Mouse (Mus musculus): ENCODE data around the gene Tinagl1.

Gene Tinagl1

DNA sequence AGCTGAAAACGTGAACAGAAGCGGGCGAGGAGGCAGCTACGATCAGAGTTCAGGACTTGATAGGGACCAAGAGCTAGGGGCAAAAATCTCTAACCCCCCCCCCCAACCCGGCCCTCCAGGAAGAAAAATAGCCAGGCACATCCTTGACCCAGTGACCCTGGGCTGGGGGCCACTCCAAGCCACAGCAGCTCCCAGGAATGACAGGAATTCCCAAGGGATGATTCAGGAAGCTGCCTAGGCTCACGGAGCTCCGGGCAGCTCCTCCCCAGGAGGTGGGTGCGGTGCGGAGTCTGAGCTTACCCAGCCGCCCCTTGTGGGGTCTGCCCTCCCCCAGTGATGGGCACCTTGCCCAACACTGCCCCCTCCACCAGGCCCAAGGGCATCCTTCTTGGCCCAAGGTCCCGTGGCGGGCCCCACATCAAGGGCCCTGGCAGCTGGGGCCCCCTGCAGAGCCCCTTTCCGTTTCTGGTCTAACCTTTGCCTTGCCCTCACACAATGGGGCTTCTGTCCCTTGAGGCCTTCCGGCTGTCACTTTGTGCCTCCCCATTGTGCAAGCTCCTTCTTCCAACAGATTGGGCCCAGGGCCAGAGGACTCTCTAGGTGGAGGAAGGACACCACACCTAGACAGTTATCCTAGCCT, at the start of gene Tinagl1:
Tinagl1 (minus strand) TSS at position 51 of the 640 bp plus-strand sequence.
- peak; percentile 83 for DNase-seq (ENCODE audit: low spot score)

DNA sequence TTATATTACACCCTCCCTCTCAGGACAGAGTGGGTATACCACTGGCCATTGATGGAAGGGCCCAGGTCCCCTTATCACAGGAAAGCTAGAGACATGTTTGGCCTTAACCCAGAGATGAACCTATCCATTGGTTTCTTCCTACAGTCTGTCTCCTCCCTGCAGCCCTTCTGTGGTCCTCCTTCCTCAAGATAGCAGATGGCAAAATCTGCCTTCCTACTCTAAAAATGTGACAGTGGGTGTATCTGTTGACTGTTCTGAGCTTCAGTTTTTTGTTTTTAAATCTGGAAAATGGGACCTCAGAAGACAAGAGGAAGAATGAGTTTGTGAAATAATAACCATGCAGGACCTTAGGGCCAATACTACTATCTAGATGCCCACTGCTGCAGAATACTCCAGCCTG, 49.1 kb upstream of the Tinagl1 start:
- no peak for DNase-seq (ENCODE audit: low spot score)

DNA sequence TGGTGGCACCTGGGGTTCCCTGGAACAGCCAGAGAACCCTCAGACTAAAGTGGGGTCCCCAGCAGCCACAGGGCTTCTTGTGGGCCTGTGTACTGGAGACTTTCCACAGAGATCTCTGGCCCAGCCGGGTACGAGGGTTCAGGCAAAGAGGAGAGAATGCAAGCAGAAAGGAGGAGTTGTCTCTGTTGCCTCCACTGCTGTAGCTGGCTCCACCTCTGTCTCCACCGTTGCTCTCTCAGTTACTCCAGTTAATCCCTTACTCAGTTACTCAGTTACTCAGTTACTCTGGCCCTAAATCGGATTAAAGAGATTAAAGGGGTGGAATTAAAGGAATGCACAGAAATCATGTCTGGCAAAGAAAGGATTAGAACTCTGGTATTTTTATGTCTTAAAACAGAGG, 47.3 kb upstream of the Tinagl1 start, which contains the start of gene Gm853:
Gm853 (minus strand) TSS at position 223 of the 400 bp plus-strand sequence.
- DNase-seq (ENCODE audit: low spot score): no peak

DNA sequence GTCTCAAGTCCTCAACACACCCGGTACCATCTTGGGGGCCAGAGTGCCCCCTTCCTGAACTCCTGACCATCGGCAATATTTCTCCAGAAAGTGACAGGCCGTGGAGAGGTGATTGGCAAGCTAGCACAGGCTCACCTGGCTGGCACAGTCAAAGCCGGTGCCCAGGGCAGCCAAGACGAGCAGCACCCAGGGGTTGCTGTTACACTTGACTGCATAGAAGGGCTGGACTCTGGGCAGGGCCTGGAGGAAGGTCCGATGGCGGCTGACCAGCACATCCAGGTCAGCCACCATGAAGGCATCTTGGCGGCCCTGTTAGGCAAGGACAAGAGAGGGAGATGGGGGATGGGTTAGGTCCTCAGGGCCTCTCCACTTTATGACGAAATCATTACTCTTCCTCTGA, 45.3 kb upstream of the Tinagl1 start:
- DNase-seq (ENCODE audit: low spot score): no peak

DNA sequence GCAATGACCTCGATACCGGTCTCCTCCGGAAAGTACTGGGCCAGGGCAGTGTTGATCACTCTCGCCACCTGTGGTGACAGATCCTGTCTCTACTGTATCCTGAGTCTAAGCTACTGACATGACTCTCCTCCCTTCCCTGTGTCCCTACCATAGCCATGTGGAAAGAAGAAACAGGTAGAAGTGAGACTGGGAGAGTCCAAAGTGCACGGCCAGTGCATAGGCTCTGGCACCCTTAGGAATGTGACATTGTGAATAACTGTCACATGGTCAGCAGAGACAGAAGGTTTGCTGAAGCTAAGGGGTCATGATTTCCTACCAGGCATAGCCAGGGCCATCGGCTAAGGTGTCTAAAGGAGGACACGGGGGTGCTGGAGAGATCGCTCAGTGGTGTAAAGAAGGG, 40.5 kb upstream of the Tinagl1 start:
- DNase-seq (ENCODE audit: low spot score): peak; percentile 64

DNA sequence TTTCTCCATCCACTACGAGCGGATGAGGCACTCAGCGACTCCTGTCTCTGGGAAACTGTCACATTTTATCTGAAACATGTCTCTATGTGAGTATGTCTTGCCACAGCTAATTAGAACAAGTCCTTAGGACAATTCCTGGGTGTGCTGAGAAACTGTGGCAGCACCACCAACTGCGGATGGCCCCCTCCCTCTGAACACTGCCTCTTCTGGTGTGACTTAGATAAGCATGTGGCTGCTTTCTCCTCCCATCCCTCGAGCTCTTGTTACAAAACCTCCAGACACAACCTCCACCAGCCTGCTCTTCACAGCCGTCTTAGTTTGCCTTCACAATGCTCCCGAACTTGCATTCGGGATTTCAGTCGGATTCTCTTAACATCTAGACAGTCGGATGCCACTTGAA, 38.9 kb upstream of the Tinagl1 start:
- no peak for DNase-seq (ENCODE audit: low spot score)

DNA sequence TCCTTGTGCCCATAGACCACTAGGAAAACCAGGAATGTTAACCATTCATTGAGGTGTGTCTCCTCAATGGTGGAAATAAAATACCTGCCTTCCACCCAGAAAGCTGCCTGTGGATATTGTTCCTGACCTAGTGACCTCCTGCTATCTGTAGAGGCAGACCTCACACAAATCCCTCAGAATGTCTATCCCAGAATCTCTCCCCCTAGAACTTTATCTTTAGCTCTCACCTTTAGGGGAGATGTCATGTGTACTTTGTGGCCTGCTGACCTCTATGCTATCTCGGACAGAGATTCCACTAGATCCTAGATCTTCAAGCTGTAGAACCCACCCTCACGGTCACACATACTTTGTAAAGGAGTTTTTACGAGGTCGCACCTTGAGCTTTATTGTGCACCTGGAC, 38.3 kb upstream of the Tinagl1 start:
- DNase-seq (ENCODE audit: low spot score): no peak

DNA sequence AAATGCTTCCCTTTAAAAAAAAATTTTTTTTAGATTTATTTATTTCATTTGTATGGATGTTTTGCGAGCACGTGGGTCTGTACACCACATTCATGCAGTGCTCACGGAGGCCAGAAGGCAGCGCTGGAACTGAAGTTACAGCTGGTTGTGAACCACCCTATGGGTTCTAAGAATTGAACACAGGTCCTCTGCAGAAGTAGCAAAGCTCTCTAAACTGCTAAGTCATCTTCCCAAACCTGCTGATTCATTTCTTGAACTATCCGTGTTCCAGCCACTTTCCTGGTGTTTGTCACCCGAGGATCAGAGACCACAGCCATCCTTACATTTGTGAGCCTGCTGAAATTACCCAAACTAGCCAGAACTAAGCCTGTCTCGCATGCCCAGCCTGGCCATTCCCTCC, 37.5 kb upstream of the Tinagl1 start:
- no peak for DNase-seq (ENCODE audit: low spot score)

DNA sequence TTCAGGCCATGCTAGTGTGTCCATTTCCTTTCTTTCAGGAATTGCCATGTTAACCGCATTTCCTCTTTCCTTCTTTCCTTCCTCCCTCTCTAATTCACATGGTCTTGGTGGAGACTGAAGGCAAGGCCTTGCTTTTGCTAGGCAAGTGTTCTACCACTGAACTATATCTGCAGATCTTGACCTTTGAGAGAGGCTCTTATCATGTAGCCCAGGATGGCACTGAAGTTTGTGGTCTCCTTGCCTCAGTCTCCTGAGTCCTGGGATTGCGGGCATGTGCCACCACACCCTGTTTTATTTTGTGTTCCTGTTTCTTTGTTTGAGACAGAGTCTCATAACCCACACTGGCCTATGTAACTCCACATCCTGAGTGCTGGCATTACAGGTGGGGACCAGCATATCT, 36.9 kb upstream of the Tinagl1 start:
- DNase-seq (ENCODE audit: low spot score): no peak

DNA sequence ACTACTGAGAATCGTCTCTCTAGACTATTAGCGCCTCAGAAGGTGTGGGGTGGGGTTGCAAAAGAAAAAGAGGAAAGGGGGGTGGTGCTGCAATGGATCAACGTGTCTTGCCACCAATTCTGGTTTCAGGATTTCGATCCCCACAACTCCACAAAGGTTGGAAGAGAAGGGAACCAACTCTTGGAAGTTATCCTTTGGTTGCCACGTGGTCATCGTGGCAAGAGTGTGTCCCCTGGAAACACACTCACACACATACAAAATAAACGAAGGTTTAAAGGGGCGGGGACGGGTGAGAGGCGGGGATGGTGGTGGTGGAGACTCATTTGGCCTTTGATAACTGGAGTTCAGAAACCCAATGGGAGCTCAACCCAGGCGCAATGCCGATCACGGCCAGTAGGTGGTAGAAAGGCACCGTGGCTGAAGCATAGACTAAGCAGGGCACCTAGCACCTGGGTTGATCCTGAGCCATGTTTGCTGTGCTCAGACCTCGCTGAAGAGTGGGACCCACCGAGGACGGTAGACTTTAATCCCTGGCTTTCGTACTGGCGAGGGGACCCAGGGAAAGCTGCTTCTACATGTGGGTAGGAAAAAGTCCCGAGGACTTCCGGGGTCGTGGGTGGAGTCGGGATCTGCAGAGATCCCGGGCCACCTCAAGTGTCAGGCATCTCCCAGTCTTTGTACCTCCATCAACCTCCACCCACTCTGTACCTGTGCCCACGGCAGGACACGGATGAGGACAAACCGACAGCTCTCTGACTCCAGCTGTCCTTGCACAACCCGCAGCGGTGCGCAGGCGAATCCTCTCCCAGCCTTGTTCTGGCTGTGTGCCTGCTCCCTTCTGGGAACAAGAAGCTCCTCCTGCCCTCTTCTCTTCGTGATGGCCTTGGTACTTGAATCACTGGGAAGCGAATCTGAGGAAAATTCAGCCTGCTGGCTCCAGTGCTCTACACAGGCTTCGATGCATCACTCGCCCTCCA, 24.1 kb upstream of the Tinagl1 start:
- DNase-seq (ENCODE audit: low spot score): peak; percentile 78

DNA sequence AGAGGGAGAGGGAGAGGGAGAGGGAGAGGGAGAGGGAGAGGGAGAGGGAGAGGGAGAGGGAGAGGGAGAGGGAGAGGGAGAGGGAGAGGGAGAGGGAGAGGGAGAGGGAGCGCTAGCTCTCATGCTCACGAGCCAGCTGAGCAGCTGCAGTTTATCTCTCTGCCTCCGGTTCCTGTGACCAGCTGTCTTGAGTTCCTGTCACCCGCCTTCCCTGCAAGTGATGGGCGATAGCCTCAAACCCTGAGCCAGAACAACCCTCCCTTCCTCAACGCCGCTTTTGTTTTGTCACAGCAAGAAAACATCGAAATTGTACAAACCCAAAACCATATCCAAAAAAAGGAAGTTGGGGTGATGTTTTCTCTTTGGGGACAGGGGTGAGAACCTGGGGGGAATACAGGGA, 21.6 kb upstream of the Tinagl1 start:
- no peak for DNase-seq (ENCODE audit: low spot score)

DNA sequence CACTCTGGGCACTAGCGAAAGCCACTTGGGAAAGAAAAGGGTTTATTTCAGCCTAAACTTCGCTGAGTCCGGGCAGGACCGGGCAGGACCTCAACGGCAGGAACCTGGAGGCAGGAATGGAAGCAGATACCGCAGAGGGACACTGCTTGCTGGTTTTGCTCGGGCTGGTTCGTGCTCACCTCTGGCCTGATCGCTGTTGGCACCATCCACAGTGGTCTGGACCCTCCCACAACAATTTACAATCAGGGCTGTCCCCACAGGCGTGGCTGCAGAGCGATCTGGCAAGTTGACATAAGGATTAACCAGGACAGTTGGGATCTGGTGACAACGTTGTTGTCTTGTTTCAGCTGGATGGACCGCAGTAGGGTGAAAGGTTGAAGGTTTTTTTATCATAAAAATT, 21.0 kb upstream of the Tinagl1 start:
- DNase-seq (ENCODE audit: low spot score): no peak

DNA sequence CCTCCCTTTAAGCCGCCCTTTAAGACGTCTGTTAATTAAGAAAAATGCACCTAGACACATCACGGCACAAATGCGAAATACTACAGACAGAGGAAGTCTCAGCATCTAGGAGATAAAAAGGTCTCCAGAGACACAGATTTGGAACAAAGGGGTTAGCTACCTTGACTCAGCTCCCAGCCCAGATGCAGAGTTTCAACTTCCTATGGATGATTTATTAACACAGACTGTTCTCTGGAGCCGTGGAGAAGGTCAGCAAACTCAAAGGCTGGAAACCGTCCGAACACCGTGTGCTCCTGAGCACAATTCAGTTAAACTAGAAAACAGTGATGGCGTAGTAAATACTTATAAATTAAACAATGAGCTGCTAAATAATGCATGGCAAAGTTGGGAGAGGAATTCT, 17.3 kb upstream of the Tinagl1 start:
- DNase-seq (ENCODE audit: low spot score): no peak

DNA sequence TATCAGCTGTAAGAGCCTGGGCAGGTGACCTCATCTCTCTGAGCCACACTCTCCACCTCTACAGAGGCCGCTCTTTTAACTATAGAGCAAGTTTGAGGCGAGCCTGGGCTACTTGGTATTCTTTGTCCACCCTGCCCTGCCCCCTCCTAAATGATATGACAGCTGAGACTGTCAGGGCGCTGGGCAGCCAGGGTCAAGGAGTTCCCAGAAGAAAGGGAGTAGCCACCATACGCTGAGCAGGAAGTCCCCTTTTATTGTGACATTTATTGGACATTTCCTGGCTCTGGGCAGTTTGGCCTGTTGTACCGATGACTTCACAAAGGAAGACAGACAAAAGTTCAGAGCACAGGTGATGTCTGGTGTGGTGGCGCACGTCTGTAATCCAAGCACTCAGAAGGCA, 14.7 kb upstream of the Tinagl1 start:
- DNase-seq (ENCODE audit: low spot score): no peak

DNA sequence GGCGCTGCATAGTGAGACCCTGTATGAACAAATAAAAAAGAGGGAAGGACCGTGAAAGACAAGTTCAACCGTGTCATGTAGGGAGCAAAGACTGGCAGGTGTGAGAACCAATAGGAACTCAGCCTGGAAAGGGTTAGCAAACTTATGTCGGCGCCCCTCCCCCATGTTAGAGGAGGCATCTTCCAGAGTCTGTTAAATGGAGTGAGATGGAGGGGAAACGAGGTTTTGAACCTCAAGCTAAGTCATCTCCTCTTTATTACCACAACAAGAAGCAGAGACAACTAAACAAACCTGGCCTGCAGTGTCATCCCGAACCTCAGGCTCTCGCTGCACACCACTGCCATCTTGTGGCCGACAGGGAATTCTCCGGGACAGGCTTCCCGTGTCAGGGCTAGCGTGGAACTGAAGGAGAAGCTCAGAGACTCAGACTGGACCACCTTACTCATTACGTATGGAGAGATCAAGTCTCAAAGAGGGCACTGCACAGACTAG, 13.9 kb upstream of the Tinagl1 start:
- peak; percentile 82 for DNase-seq (ENCODE audit: low spot score)

DNA sequence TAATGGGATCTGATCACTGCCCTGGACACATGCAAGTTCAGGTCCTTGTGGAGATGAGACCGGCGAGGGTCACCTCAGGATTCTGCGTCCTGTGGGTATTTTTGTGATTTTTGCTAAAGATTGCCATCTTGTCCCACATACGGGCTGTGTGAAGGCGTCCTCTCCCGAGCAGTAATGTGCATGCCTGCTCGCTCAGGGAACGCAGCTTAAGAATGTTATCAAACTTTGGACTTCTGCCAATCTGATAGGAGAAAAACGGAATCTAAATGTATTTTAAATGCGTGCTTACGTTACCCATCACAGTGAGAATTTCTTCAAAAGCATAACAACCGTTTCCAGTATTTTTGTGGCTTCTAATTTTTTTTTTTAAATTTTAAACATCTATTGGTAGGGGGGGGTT, 12.0 kb upstream of the Tinagl1 start:
- no peak for DNase-seq (ENCODE audit: low spot score)

DNA sequence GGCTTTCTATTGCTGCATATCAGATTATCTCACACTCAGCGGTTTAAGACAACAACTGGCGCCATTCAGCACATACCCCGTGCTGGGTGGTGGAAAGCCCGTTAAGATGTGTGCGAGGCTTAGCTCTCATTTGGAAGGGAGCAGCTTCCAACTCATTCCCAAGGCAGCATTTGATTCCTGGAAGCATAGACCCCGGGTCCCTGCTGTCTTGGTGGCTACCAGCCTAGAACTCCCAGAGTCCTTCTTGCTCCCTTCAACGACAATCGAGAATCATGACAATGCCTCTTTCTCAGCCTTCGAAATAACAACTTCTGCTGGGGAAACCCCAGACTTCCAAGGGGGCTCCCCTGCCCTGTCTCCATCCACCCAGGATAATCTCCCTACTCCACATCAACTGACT, 11.5 kb upstream of the Tinagl1 start:
- DNase-seq (ENCODE audit: low spot score): no peak

DNA sequence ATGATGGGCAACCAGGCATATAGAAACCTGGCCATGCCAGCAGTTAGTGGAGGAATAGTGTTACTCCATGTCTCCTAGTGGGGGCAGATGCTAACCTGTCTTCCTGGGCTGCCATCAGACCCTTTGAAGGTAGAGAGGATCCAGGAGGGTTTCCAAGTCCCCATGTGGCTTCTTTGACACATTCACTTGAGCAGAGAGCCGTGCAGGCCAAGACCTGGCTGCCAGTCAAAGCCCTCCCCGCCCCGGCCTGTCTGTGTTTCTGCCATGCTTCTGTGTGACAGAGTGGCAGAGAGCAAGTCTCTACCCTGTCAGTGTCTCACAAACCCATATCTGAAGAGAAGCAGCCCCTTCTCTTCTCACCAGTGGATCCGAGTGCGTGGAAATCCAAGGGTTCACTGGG, 9.0 kb upstream of the Tinagl1 start:
- no peak for DNase-seq (ENCODE audit: low spot score)

DNA sequence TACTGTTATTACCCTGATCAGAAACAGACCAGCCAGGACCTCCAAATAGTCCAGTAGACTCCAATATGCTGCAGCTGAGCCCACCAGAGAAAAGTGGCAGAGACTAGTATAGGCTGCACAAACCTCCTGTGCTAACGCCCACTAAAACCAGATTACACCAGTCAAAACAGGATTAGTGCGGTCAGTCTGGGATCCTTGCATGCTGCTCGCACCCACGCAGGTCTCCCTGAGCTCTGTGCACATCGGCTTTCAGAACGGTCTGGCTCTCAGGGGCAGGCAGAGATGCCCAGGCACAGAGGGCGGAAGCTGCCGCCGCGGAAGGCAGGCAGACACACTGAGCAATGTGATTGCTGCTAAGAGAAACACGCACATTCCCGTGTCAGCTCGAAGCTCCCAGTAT, 8.1 kb upstream of the Tinagl1 start:
- no peak for DNase-seq (ENCODE audit: low spot score)

DNA sequence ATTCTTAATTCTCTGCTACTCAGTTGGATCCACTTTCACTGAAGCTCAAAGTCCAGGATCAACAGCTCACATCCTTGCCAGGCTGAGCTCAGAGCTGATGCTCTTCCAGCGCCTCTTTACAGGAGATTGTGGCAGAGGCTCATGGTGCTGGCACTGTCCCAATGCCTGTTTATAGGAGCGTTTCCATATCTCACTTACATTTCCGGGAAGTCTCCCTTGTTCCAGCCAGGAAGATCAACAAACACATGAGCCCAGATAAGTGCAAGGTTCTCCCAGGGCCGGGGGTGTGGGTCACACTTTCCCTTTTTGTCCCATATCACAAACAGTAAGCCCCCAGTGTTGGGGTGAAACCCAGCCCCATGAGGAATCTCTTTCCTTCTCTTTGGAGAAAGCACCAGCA, 7.0 kb upstream of the Tinagl1 start:
- DNase-seq (ENCODE audit: low spot score): no peak

DNA sequence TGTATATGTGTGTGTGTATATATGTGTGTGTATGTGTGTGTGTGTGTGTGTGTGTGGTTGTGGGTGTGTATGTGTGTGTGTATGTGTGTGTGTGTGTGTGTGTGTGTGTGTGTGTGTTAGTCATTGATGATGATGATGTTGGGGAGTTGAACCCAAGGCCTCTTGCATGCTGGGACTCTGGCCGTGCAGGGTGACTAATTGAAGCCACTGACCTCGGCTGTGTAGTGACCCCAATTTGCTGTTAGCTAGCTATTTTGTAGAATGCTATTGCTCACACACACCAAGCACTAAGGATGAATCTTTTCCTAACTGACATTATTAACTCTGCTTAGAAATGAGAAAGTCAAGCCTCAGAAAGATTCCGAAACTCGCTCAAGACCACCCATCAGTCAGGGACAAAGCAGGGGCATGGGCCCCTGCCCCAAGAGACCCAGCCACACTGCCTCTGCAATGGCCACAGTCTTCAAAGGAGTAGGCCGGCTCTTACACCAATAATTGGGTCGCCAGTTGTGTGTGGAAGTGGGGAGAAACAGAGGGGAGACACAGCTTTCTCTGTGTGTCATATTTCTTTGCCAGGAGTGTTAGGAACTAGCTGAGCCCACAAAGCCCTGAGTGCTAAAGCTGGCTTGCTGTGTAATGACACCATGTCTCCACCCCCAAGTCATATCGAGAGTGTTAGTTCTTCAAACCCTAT, 6.1 kb upstream of the Tinagl1 start:
- DNase-seq (ENCODE audit: low spot score): no peak

DNA sequence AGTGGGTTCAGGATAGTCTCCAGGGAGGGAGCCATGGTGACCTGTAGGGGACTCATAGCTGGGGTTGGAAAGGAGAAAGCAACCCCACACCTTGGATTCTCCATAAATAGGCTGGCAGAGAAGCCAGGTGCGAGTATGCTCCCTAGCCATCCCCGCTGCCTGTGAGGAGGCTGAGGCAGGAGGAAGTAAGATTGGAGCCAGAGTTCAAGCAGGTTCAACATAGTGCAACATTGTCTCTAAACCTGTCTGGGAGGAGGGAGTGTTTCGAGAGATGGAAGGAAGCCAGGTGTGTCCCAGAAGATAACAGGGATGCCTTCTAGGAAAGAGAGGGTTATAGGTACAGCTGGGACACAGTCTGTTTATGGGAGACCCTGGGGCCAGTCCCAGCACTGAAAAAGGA, 5.0 kb upstream of the Tinagl1 start:
- DNase-seq (ENCODE audit: low spot score): no peak

DNA sequence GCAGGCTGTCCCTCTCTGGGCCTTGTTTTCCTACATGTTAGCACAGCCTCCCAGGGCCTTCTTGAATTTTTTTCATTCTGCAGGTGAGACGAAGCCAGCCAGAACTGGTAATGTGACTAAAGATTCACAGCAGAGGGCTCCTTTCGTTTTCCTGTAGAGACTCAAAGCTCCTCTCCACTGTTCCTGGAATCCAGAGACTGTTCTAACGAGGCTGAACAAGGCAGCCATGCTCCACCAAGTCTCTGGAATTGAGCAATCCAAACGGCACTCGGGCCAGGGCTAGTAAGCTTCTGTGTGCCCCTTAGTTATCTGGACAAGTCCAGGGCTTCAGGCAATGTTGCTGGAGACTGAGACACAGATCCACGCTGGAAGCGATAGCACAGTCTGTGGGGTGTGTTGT, 2.6 kb upstream of the Tinagl1 start:
- DNase-seq (ENCODE audit: low spot score): no peak

All from yolk sac, embryonic 10.5 days (tissue).